Mouse (Mus musculus): ENCODE measurements around the gene Tex2. TPM values are rescaled to one million over a fixed set of nuclear protein-coding genes. Genes with fewer than 3 reads are reported as not detected.
A peak's percentile ranks its signal among the peaks of the same experiment; 100 is the strongest.

Gene Tex2
- polyA plus RNA-seq, 1 experiment from 2014 or later: 11.9 TPM

DNA sequence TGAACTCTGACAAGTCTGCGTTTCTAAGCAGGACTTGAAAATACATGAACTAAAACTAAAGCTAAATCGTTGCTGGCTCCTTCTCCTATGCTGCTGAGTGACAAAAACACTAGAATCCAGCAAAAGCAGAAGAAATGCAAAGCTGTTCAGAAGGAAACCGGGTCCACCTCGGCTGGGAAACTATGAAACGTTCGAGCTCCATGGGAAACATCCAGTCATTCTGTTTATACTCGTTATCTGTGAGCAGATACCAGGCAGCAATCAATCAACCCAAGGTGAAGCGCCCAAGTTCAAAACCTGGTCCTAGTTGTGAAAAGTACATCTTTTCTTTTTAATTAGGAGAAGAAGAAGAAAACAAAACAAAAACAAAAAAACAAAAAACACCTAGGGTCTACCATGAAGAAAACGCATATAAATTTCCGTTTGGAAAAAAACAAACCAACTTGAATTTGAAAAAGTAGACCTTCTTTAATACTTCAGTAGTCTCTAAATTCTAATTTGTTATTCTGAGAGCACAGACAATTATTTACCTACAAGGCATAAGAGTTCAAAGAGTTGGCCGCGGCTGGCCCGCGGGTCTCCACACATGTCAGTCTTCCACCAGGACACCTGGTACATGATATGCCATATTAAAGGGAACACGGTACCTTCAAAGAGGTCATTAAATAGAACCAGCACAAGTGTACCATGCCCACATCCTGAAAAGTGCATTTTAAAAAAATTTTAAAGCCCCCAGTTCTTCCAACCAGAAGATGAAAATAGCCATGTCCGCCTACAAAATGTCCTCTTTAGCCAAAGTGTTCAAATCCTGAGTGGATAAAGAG lies 127.0 kb downstream of the Tex2 start:
- Histone ChIP-seq H3K4me3 (ENCODE audit: low read depth, low read length) (peak overlapping the region; percentile 92), H3K4me2 (ENCODE audit: low read length) (peak overlapping the region; percentile 91), H3K36me3 (ENCODE audit: control insufficient read depth, insufficient read depth, low read length) (no peaks in the 10 kb centered on the region), H3K4me1 (ENCODE audit: control insufficient read depth, insufficient read depth, low read length) (peaks cover 4% of the 10 kb centered on the region), H3K27me3 (replicated peaks; ENCODE audit: control insufficient read depth, insufficient read depth, low read length) (no peaks in the 10 kb centered on the region), H3K9ac (ENCODE audit: low read length) (peak overlapping the region; percentile 79; the same call in 1 of the 2 replicates), H3K27ac (ENCODE audit: low read depth, low read length) (no peak overlapping the region), H3K9me3 (replicated peaks; ENCODE audit: control insufficient read depth, low read length) (no peaks in the 10 kb centered on the region)
- DNase-seq (ENCODE audit: low spot score) (no peak), ATAC-seq (no peak)
- WGBS: 47% methylated on average over 16 of the region's 16 CpGs

DNA sequence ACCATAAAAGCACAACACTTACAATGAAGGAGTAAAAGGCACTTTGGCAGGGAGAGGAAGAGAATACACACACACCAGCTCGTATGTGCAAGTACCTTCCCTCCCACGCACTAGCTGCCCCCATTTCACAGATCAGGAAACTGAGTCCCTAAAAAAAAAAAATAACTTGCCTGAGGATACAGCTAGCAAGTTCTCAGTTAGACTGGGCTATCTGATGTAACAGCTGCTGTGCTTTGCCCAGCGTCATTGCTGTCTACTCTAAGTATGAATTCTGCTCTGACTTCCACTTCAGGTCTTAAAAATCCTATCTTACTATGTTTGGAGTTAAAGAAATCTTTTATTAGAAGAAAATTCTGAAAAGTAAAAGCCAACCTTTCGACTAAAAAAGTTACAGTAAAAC lies 127.6 kb downstream of the Tex2 start:
- H3K9ac ChIP-seq (ENCODE audit: low read length): no peak overlapping the region
- no peak overlapping the region for H3K27ac ChIP-seq (ENCODE audit: low read depth, low read length)
- H3K4me1 ChIP-seq (ENCODE audit: control insufficient read depth, insufficient read depth, low read length): peaks cover 4% of the 10 kb centered on the region
- 84% methylated on average over 4 of the region's 4 CpGs for WGBS
- no peak overlapping the region for H3K4me3 ChIP-seq (ENCODE audit: low read depth, low read length)
- no peak overlapping the region for H3K4me2 ChIP-seq (ENCODE audit: low read length)
- no peak for DNase-seq (ENCODE audit: low spot score)
- no peak for ATAC-seq
- no peaks in the 10 kb centered on the region for H3K27me3 ChIP-seq (replicated peaks; ENCODE audit: control insufficient read depth, insufficient read depth, low read length)
- no peaks in the 10 kb centered on the region for H3K36me3 ChIP-seq (ENCODE audit: control insufficient read depth, insufficient read depth, low read length)
- no peaks in the 10 kb centered on the region for H3K9me3 ChIP-seq (replicated peaks; ENCODE audit: control insufficient read depth, low read length)

DNA sequence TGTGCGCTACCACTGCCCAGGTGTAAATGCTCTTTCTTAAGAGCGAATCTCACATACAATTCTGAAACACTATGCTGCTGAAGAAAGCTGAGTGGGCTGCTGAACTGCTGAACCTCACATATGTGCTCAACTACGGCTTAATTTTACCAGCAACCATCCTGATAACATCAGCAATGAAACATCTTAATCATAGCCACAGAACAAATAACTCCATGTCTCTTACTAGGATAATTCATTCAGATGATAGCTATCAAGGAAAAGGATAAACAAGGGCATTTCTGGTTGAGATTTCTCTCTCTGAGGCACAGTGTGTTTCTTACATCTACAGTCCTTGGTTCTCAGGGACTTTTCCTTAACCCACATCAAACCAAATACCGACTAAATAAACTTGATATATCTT lies 128.3 kb downstream of the Tex2 start:
- Histone ChIP-seq H3K4me2 (ENCODE audit: low read length) (no peak overlapping the region), H3K4me1 (ENCODE audit: control insufficient read depth, insufficient read depth, low read length) (peaks cover 4% of the 10 kb centered on the region), H3K4me3 (ENCODE audit: low read depth, low read length) (no peak overlapping the region), H3K9ac (ENCODE audit: low read length) (no peak overlapping the region), H3K36me3 (ENCODE audit: control insufficient read depth, insufficient read depth, low read length) (no peaks in the 10 kb centered on the region), H3K9me3 (replicated peaks; ENCODE audit: control insufficient read depth, low read length) (no peaks in the 10 kb centered on the region), H3K27ac (ENCODE audit: low read depth, low read length) (no peak overlapping the region), H3K27me3 (replicated peaks; ENCODE audit: control insufficient read depth, insufficient read depth, low read length) (no peaks in the 10 kb centered on the region)
- DNase-seq (ENCODE audit: low spot score) (no peak), ATAC-seq (no peak)
- WGBS: 94% methylated on average over 4 of the region's 4 CpGs

DNA sequence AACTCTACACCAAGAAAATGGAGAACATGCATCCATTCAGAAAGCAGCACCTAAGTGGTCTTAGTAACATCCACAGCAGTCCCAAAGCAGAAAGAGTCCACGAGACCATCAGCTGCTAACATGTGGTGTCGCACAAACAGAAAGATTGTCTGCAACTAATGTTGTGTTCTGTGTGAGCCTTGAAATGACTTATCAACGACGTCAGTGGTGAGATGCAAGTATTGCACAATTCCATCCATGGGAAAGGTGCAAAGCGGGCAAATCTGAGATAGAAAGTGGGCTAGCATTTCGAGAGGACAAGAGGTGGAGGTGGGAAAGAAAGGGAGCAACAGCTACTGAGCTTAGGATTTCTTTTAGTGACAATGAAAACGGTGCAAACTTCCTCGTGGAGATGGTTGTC lies 130.4 kb downstream of the Tex2 start:
- ATAC-seq (no peak), DNase-seq (ENCODE audit: low spot score) (no peak)
- H3K27me3 ChIP-seq (replicated peaks; ENCODE audit: control insufficient read depth, insufficient read depth, low read length): no peaks in the 10 kb centered on the region
- no peak overlapping the region for H3K9ac ChIP-seq (ENCODE audit: low read length)
- peaks cover 4% of the 10 kb centered on the region for H3K4me1 ChIP-seq (ENCODE audit: control insufficient read depth, insufficient read depth, low read length)
- 87% methylated on average over 8 of the region's 8 CpGs for WGBS
- no peaks in the 10 kb centered on the region for H3K36me3 ChIP-seq (ENCODE audit: control insufficient read depth, insufficient read depth, low read length)
- H3K4me2 ChIP-seq (ENCODE audit: low read length): no peak overlapping the region
- H3K4me3 ChIP-seq (ENCODE audit: low read depth, low read length): no peak overlapping the region
- H3K9me3 ChIP-seq (replicated peaks; ENCODE audit: control insufficient read depth, low read length): no peaks in the 10 kb centered on the region
- H3K27ac ChIP-seq (ENCODE audit: low read depth, low read length): no peak overlapping the region

DNA sequence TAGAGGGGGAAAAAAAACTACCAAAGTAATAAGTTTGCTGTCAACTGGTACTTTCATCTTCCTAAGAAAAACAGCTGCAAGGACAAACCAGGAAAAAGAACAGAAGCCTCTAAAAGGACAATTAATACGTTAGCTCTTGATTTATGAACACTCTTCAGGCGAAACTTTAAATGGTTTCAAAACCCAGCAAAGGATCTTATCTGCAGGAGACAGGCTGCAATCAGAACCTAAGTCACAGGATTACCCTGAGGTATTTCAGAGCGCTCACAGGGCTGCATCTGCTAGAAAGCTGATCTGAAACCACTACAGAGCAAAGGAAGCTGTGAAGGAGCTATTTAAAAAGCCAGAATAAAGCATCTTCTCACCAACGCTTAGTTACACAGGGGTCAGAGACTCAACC lies 131.6 kb downstream of the Tex2 start:
- WGBS: 83% methylated on average over 4 of the region's 4 CpGs

DNA sequence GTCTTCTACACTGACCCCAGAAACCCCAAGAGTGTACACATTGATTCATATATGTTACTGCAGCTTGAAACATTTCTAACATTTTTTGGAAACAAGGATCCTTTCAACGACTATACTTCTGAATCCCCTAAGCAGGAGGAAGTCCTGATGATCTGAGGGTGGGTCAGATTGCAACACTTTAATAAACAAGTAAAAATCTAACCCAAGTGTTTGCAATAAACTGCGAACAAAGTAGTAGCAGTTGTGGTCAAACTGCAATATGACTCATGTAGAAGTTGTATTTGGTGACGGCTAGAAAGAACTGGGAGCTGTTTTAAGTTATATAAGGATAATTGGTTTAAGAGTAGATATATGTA lies 132.7 kb downstream of the Tex2 start:
- Histone ChIP-seq H3K27ac (ENCODE audit: low read depth, low read length) (no peak overlapping the region), H3K9me3 (replicated peaks; ENCODE audit: control insufficient read depth, low read length) (no peaks in the 10 kb centered on the region), H3K4me2 (ENCODE audit: low read length) (no peak overlapping the region), H3K27me3 (replicated peaks; ENCODE audit: control insufficient read depth, insufficient read depth, low read length) (no peaks in the 10 kb centered on the region), H3K36me3 (ENCODE audit: control insufficient read depth, insufficient read depth, low read length) (no peaks in the 10 kb centered on the region), H3K4me1 (ENCODE audit: control insufficient read depth, insufficient read depth, low read length) (no peaks in the 10 kb centered on the region), H3K9ac (ENCODE audit: low read length) (no peak overlapping the region), H3K4me3 (ENCODE audit: low read depth, low read length) (no peak overlapping the region)
- WGBS: 91% methylated on average over 3 of the region's 3 CpGs
- DNase-seq (ENCODE audit: low spot score) (no peak), ATAC-seq (no peak)

More for the DNA sequence above, 131.6 kb downstream of the Tex2 start:
- Histone ChIP-seq H3K27ac (ENCODE audit: low read depth, low read length) (no peak overlapping the region), H3K4me1 (ENCODE audit: control insufficient read depth, insufficient read depth, low read length) (peaks cover 4% of the 10 kb centered on the region), H3K4me2 (ENCODE audit: low read length) (no peak overlapping the region), H3K9ac (ENCODE audit: low read length) (no peak overlapping the region), H3K4me3 (ENCODE audit: low read depth, low read length) (no peak overlapping the region), H3K9me3 (replicated peaks; ENCODE audit: control insufficient read depth, low read length) (no peaks in the 10 kb centered on the region), H3K27me3 (replicated peaks; ENCODE audit: control insufficient read depth, insufficient read depth, low read length) (no peaks in the 10 kb centered on the region), H3K36me3 (ENCODE audit: control insufficient read depth, insufficient read depth, low read length) (no peaks in the 10 kb centered on the region)
- DNase-seq (ENCODE audit: low spot score) (no peak), ATAC-seq (no peak)

DNA sequence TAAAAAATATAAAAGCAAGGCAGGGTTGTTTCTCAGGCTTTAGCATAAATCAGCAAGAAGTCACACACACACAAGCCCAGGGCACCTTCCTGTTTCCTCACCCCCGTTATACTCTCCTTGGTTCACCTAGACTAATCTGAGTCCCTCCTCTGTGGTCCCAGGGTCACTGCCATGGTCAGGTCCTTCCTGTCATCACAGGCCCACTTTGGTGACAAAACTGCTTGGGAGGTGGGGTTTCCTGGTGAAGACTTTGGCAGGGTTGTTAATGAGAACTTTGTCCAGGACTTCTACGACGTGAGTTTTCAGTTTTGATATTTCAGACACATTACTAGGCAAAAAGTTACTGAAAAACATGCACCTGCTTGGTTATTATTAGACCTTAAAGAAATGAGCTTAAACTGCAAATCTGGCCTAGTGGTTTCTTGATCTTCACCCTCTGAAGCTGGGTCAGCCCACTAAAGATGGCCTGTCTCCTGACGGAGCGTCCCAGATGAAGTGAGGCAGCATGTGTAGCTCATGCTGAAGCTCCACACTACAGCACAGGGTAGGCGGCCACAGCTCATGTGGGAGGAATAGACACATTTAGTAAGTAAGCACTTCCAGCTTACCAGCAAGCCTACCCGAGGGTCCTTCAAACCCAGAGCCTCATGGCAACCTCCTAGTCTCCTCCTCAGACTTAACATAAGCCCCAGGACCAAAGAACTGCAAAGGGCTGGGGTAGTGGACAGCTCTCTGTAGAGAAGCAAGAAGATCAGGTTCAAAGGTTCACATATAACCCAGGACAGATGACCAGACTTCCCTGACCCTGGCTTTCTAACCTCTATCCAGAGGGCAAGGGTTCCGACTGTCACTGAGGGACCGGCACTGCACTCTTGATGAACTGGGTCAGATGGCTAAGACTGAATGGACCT lies 133.3 kb downstream of the Tex2 start:
- no peaks in the 10 kb centered on the region for H3K27me3 ChIP-seq (replicated peaks; ENCODE audit: control insufficient read depth, insufficient read depth, low read length)
- no peak for ATAC-seq
- no peak for DNase-seq (ENCODE audit: low spot score)
- H3K4me3 ChIP-seq (ENCODE audit: low read depth, low read length): no peak overlapping the region
- no peaks in the 10 kb centered on the region for H3K9me3 ChIP-seq (replicated peaks; ENCODE audit: control insufficient read depth, low read length)
- no peaks in the 10 kb centered on the region for H3K36me3 ChIP-seq (ENCODE audit: control insufficient read depth, insufficient read depth, low read length)
- no peak overlapping the region for H3K4me2 ChIP-seq (ENCODE audit: low read length)
- H3K9ac ChIP-seq (ENCODE audit: low read length): no peak overlapping the region
- H3K4me1 ChIP-seq (ENCODE audit: control insufficient read depth, insufficient read depth, low read length): no peaks in the 10 kb centered on the region
- 91% methylated on average over 9 of the region's 9 CpGs for WGBS
- no peak overlapping the region for H3K27ac ChIP-seq (ENCODE audit: low read depth, low read length)

DNA sequence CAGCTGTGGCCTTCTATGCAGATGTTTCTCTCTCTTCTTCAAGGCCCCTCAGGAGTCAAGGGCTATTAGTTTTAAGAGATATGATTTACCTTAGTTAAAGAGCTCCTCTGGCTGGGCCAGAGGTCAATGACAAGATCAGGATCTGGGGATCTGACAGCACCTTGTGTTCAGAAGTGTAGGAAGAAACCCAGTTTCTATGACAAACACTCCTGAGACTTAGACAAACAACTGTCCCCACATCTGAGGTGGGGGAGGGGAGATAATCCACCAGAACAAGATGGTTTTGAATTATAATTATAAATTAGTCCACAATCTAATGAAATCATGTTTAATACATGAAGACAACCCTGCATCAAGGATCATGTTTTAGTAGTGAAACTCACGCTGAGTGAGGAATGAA lies 134.5 kb downstream of the Tex2 start:
- Histone ChIP-seq H3K9ac (ENCODE audit: low read length) (no peak overlapping the region), H3K36me3 (ENCODE audit: control insufficient read depth, insufficient read depth, low read length) (no peaks in the 10 kb centered on the region), H3K27ac (ENCODE audit: low read depth, low read length) (no peak overlapping the region), H3K4me2 (ENCODE audit: low read length) (no peak overlapping the region), H3K4me3 (ENCODE audit: low read depth, low read length) (no peak overlapping the region), H3K27me3 (replicated peaks; ENCODE audit: control insufficient read depth, insufficient read depth, low read length) (no peaks in the 10 kb centered on the region), H3K9me3 (replicated peaks; ENCODE audit: control insufficient read depth, low read length) (no peaks in the 10 kb centered on the region), H3K4me1 (ENCODE audit: control insufficient read depth, insufficient read depth, low read length) (no peaks in the 10 kb centered on the region)
- DNase-seq (ENCODE audit: low spot score) (no peak), ATAC-seq (no peak)
- 44% methylated on average over 1 of the region's 1 CpGs for WGBS
